Mouse (Mus musculus) small intestine, adult 2 months (tissue): ENCODE measurements at regions not wholly inside any gene's neighbourhood (a gene's known extent, or its start where the extent isn't known, plus 50 kb on each side); places are given as distances from the start of the nearest gene placed in this dataset.

Source experiments
- H3K27ac ChIP-seq: fragments of 200-500 bp; 2 replicates; pipeline ENCODE4 v1.5.1; 2012; ENCODE audit warnings: low read depth, low read length, control low read depth, inconsistent platforms; ENCODE audit not compliant: insufficient read depth
- H3K27me3 ChIP-seq: fragments of 200-500 bp; 2 replicates; pipeline ENCODE4 v1.6.1; 2012; ENCODE audit warnings: mild to moderate bottlenecking, moderate library complexity, low read length, inconsistent platforms; ENCODE audit not compliant: control insufficient read depth, insufficient read depth
- H3K36me3 ChIP-seq: fragments of 200-500 bp; 2 replicates; pipeline ENCODE4 v1.6.1; 2012; ENCODE audit warnings: mild to moderate bottlenecking, low read length, control low read depth, inconsistent platforms; ENCODE audit not compliant: control insufficient read depth, insufficient read depth
- H3K4me1 ChIP-seq: fragments of 200-500 bp; 2 replicates; pipeline ENCODE4 v1.6.1; 2012; ENCODE audit warnings: low read length, inconsistent platforms, mixed read lengths; ENCODE audit not compliant: control insufficient read depth, insufficient read depth, insufficient read length
- H3K4me3 ChIP-seq: fragments of 200-500 bp; 2 replicates; pipeline ENCODE4 v1.5.1; 2012; ENCODE audit warnings: low read depth, mild to moderate bottlenecking, control low read depth, inconsistent platforms, low read length, moderate library complexity
- CTCF ChIP-seq: fragments of 200-500 bp; IDR thresholded peaks from 2 replicates; pipeline ENCODE4 v1.5.1; 2012; ENCODE audit warnings: low read depth, mild to moderate bottlenecking, control low read depth, inconsistent platforms, low read length, moderate library complexity, mixed read lengths; ENCODE audit not compliant: insufficient replicate concordance, insufficient read length; ENCODE audit errors: extremely low read depth
- POLR2A ChIP-seq: fragments of 200-500 bp; IDR thresholded peaks from 2 replicates; pipeline ENCODE4 v1.6.1; 2012; ENCODE audit warnings: low read depth, mild to moderate bottlenecking, control low read depth, inconsistent platforms, low read length, moderate library complexity
- WGBS: fragments of 180-500 bp; shearing (Covaris S2); methylation state at CpG from one replicate; pipeline ENCODE4 v1.1.7; 2018; 5-methylcytosine and 5-hydroxymethylcytosine counted together

DNA sequence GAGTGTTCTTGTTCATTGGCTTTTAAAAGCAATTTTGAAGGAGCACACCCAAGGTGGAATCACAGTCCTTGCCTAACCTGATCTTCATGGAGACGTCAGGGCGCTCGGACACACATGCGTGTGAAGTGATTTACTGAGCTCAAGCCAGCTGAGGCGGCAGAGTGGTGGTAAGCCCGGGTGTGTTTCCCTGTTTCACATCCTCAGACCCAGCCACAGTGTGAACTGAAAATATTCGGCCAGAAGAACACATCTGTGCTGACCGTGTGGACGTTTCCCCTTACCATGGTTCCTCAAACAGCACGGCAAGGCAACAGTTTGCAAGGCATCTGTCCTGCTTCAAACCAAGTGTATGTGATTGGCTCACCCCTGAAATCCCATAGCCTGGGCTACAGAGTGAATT is 288.2 kb downstream of the Hlx start:
- H3K4me1 ChIP-seq: peaks cover 5% of the 10 kb centered on the region; the same call in 1 of the 2 replicates
- no peaks in the 10 kb centered on the region for H3K27me3 ChIP-seq
- TF ChIP-seq CTCF: no peak
- TF ChIP-seq POLR2A: no peak
- no peaks in the 10 kb centered on the region for H3K36me3 ChIP-seq
- no peak overlapping the region for H3K27ac ChIP-seq
- no peak overlapping the region for H3K4me3 ChIP-seq
- 84% methylated on average over 10 of the region's 10 CpGs for WGBS

GRCm38 (mm10) chr1:184442701-184443100 is 289.7 kb downstream of the Hlx start:
- TF ChIP-seq CTCF (no peak), POLR2A (no peak)
- Histone ChIP-seq H3K36me3 (no peaks in the 10 kb centered on the region), H3K27me3 (no peaks in the 10 kb centered on the region), H3K27ac (no peak overlapping the region), H3K4me1 (peaks cover 5% of the 10 kb centered on the region; the same call in 1 of the 2 replicates), H3K4me3 (no peak overlapping the region)
- 64% methylated on average over 3 of the region's 3 CpGs for WGBS

DNA sequence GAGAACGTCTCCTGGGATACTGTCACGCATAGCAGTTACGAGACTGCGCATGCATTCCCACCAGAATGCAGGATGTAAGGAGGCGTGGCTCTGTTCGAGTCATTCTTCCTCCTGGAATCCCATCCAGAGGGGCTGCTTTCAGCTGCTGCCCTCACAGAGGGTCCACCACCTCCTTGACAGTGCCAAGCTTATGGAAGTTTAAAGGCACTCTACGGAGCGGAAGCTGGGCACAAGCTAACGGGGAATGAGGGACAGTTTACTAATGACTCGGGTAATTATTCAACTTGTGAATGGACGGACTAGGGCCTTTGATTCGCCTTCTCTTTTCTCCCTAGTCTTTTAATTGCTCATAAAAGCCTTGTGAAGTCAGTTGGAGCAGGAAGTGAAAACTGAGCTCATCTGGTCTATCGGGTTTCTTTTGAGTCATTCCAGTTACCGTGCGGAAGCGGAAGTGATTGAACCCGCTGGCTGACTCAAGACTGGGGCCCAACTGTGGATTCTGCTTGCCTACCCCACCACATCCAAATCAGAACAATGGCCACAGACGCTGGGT is 291.3 kb downstream of the Hlx start:
- Histone ChIP-seq H3K4me3 (peak overlapping the region; percentile 21; the same call in 1 of the 2 replicates), H3K27ac (peak overlapping the region; percentile 8; the same call in 1 of the 2 replicates), H3K36me3 (no peaks in the 10 kb centered on the region), H3K27me3 (no peaks in the 10 kb centered on the region), H3K4me1 (peaks cover 5% of the 10 kb centered on the region; the same call in 1 of the 2 replicates)
- WGBS: 32% methylated on average over 18 of the region's 18 CpGs
- TF ChIP-seq POLR2A: no peak
- no peak for TF ChIP-seq CTCF

DNA sequence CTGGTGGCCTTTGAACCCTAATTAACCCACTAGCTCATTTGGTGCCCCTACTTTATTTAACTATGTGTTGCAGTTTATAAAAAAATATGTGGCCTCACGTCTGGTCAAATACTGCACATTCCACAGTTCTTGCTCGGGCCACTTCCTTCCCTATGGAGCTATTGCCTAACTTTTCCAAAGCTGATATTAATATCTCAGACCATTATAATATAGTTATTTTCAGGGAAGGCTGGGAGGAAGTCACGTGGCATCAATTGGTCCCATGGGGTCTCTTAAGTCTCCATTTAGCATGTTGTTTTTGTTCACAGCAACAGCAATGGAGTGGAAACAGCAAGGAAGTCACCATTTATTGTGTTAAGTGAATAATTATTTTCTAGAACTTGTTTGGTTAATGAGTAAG is 292.9 kb downstream of the Hlx start:
- no peak overlapping the region for H3K4me3 ChIP-seq
- no peaks in the 10 kb centered on the region for H3K27me3 ChIP-seq
- 39% methylated on average over 3 of the region's 3 CpGs for WGBS
- no peak for TF ChIP-seq POLR2A
- no peak for TF ChIP-seq CTCF
- H3K4me1 ChIP-seq: peaks cover 5% of the 10 kb centered on the region; the same call in 1 of the 2 replicates
- H3K36me3 ChIP-seq: no peaks in the 10 kb centered on the region
- no peak overlapping the region for H3K27ac ChIP-seq

DNA sequence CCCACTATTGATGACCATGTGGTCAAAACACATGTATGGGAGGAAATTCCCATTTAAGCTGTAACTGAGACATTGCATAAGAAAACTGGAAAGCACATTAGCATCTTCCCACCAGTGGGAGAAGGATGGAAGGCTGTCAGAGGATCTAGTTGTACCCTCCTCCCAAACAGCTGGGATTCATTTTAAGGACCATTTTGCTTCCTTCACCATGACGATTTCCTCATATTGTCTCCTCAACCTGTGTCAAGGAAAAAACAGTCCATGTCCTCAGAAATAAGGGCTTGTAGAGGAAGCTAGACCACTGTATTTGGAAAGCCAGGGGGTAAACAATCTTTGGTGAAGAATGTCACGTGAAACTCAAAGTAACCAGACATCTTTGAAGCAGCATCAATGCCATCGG is 296.0 kb downstream of the Hlx start:
- H3K4me1 ChIP-seq: peaks cover 5% of the 10 kb centered on the region; the same call in 1 of the 2 replicates
- no peak overlapping the region for H3K27ac ChIP-seq
- H3K36me3 ChIP-seq: no peaks in the 10 kb centered on the region
- TF ChIP-seq CTCF: no peak
- TF ChIP-seq POLR2A: no peak
- H3K4me3 ChIP-seq: no peak overlapping the region
- no peaks in the 10 kb centered on the region for H3K27me3 ChIP-seq
- 81% methylated on average over 3 of the region's 3 CpGs for WGBS

GRCm38 (mm10) chr1:184428612-184429011 is 303.8 kb downstream of the Hlx start:
- H3K4me1 ChIP-seq: no peaks in the 10 kb centered on the region
- H3K27me3 ChIP-seq: no peaks in the 10 kb centered on the region
- no peak for TF ChIP-seq POLR2A
- TF ChIP-seq CTCF: no peak
- H3K27ac ChIP-seq: no peak overlapping the region
- H3K4me3 ChIP-seq: no peak overlapping the region
- no peaks in the 10 kb centered on the region for H3K36me3 ChIP-seq
- 67% methylated on average over 8 of the region's 8 CpGs for WGBS

- 79% methylated on average over 3 of the region's 3 CpGs for WGBS
- H3K4me3 ChIP-seq: no peak overlapping the region
- no peaks in the 10 kb centered on the region for H3K4me1 ChIP-seq
- TF ChIP-seq POLR2A: no peak
- TF ChIP-seq CTCF: no peak
- no peaks in the 10 kb centered on the region for H3K27me3 ChIP-seq
- H3K27ac ChIP-seq: no peak overlapping the region
- H3K36me3 ChIP-seq: no peaks in the 10 kb centered on the region
Observed at GRCm38 (mm10) chr1:184428035-184428434, 304.4 kb downstream of the Hlx start.
